Mouse (Mus musculus): ENCODE measurements around the gene Lnx2. TPM values are rescaled to one million over a fixed set of nuclear protein-coding genes. Genes with fewer than 3 reads are reported as not detected.

The Lnx2 gene
- polyA plus RNA-seq, 1 experiment = 44.9 TPM

DNA sequence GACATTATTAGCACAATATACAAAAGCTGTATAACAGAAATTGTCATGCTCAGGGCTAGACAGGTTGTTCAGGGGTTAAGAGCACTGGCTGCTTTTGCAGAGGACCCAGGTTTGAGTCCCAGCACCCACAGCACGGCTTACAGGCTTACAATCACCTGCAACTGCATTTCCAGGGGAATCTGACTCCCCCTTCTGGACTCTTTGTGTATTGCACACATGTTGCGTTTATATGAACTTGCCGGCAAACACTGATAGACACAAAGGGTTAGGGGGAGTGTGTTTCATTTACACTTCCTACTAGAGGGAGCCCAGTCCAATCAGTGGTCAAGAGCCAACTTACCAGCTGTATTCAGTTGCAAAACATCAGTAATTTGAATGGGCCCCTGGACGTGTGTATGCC, 75.1 kb downstream of the Lnx2 start:
- Histone ChIP-seq H3K4me1 (ENCODE audit: control insufficient read depth, insufficient read depth, insufficient read length, low read length) (no peaks in the 10 kb centered on the region), H3K36me3 (ENCODE audit: control insufficient read depth, insufficient read depth, low read length) (no peaks in the 10 kb centered on the region), H3K27me3 (ENCODE audit: control insufficient read depth, insufficient read depth, low read length) (no peaks in the 10 kb centered on the region), H3K4me3 (ENCODE audit: low read depth, low read length) (no peak overlapping the region), H3K27ac (ENCODE audit: insufficient read depth, low read depth, low read length) (no peak overlapping the region)
- WGBS = 77% methylated on average over 4 of the region's 4 CpGs
- no peak for TF ChIP-seq POLR2A (IDR thresholded peaks at IDR 0.05; ENCODE audit: low read depth, low read length)
- TF ChIP-seq CTCF (IDR thresholded peaks at IDR 0.05; ENCODE audit: extremely low read depth, insufficient read length, insufficient replicate concordance, low read depth, low read length) = no peak

DNA sequence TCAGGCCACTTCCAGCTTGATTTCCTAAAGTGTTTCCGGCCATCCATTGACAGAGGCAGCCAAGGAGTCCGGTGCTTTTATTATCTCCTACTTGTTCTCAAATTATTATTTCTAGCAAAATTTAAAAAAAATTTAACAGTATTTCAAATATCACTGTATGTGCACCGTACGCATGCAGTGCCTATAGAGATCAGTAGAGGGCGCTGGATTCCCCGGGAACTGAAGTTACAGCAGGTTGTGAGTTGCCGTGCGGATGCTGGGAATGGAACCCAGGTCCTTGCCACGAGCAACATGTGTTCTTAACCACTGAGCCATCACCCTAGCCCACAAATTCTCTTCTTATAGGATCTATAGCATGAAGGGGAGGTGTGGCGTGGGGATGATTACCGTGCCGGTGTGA, 77.6 kb downstream of the Lnx2 start:
- Histone ChIP-seq H3K36me3 (ENCODE audit: control insufficient read depth, insufficient read depth, low read length) (no peaks in the 10 kb centered on the region), H3K4me1 (ENCODE audit: control insufficient read depth, insufficient read depth, insufficient read length, low read length) (no peaks in the 10 kb centered on the region), H3K27ac (ENCODE audit: insufficient read depth, low read depth, low read length) (no peak overlapping the region), H3K4me3 (ENCODE audit: low read depth, low read length) (no peak overlapping the region), H3K27me3 (ENCODE audit: control insufficient read depth, insufficient read depth, low read length) (no peaks in the 10 kb centered on the region)
- TF ChIP-seq POLR2A (IDR thresholded peaks at IDR 0.05; ENCODE audit: low read depth, low read length) (no peak), CTCF (IDR thresholded peaks at IDR 0.05; ENCODE audit: extremely low read depth, insufficient read length, insufficient replicate concordance, low read depth, low read length) (no peak)
- 90% methylated on average over 12 of the region's 12 CpGs for WGBS

DNA sequence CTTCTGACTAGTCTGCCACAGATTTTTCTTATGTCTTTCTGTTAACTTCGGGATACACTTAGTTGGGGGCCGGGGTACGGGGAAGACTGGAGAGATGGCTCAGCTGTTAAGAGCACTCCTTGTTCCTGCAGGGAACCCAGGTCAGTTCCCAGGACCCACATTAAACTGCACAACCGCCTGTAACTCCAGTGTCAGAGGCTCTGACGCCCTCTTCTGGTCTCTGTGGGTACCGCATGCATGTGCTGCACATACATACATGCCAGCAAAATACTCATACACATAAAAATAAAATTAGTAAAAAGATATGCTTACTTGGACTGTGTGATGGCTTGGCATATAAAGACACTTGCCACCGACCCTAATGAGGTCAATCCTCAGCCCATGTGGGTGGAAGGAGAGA, 79.6 kb downstream of the Lnx2 start:
- TF ChIP-seq CTCF (IDR thresholded peaks at IDR 0.05; ENCODE audit: extremely low read depth, insufficient read length, insufficient replicate concordance, low read depth, low read length) = 0 out of 2 replicates have a peak, but pooled peaks have one; percentile 9
- TF ChIP-seq POLR2A (IDR thresholded peaks at IDR 0.05; ENCODE audit: low read depth, low read length) = no peak
- no peak overlapping the region for H3K4me3 ChIP-seq (ENCODE audit: low read depth, low read length)
- H3K4me1 ChIP-seq (ENCODE audit: control insufficient read depth, insufficient read depth, insufficient read length, low read length) = no peaks in the 10 kb centered on the region
- H3K27ac ChIP-seq (ENCODE audit: insufficient read depth, low read depth, low read length) = no peak overlapping the region
- no peaks in the 10 kb centered on the region for H3K27me3 ChIP-seq (ENCODE audit: control insufficient read depth, insufficient read depth, low read length)
- 85% methylated on average over 7 of the region's 7 CpGs for WGBS
- no peaks in the 10 kb centered on the region for H3K36me3 ChIP-seq (ENCODE audit: control insufficient read depth, insufficient read depth, low read length)

DNA sequence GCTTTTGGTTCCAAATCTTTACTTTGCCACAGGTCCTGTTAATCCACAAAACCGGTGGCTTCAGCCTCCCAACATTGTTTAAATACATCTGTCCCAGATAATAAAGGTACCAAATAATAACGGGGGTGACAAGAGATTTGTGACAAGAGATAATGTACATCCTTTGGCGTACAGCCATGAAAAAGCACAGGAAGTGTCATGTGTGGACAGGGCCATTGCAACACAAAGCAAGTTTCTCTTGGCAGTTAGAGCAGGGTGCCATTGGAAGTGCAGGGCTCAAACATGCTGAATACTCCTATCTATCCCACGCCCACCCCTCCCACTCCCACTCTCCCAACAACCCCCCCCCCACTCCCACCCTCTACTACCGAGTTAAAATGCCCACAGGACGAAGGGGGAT, 81.4 kb downstream of the Lnx2 start:
- Histone ChIP-seq H3K4me3 (ENCODE audit: low read depth, low read length) (no peak overlapping the region), H3K27me3 (ENCODE audit: control insufficient read depth, insufficient read depth, low read length) (no peaks in the 10 kb centered on the region), H3K27ac (ENCODE audit: insufficient read depth, low read depth, low read length) (no peak overlapping the region), H3K36me3 (ENCODE audit: control insufficient read depth, insufficient read depth, low read length) (no peaks in the 10 kb centered on the region), H3K4me1 (ENCODE audit: control insufficient read depth, insufficient read depth, insufficient read length, low read length) (no peaks in the 10 kb centered on the region)
- TF ChIP-seq CTCF (IDR thresholded peaks at IDR 0.05; ENCODE audit: extremely low read depth, insufficient read length, insufficient replicate concordance, low read depth, low read length) (no peak), POLR2A (IDR thresholded peaks at IDR 0.05; ENCODE audit: low read depth, low read length) (no peak)
- 52% methylated on average over 6 of the region's 6 CpGs for WGBS

DNA sequence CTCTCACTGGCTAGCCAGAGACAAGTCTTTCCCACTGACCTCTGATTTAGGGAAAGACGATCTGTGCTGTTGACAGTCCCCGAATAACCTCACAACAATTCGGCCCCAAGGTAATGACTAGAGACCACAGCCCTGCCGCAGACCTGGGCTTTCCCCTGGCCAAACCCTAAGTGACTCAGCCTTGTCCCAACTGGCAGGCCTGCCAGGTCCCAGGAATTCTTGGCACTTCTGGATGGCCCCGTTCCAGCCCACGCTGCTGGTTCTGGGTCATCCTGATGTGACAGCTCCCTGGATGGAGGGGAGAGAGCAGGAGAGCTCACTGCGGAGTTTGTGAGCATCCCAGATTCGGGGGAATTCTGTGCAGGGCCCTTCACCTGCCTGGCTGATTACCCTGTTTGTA, 82.9 kb downstream of the Lnx2 start:
- no peak for TF ChIP-seq POLR2A (IDR thresholded peaks at IDR 0.05; ENCODE audit: low read depth, low read length)
- no peak for TF ChIP-seq CTCF (IDR thresholded peaks at IDR 0.05; ENCODE audit: extremely low read depth, insufficient read length, insufficient replicate concordance, low read depth, low read length)
- H3K4me1 ChIP-seq (ENCODE audit: control insufficient read depth, insufficient read depth, insufficient read length, low read length) = no peaks in the 10 kb centered on the region
- H3K27ac ChIP-seq (ENCODE audit: insufficient read depth, low read depth, low read length) = no peak overlapping the region
- WGBS = 57% methylated on average over 8 of the region's 8 CpGs
- H3K4me3 ChIP-seq (ENCODE audit: low read depth, low read length) = no peak overlapping the region
- H3K27me3 ChIP-seq (ENCODE audit: control insufficient read depth, insufficient read depth, low read length) = no peaks in the 10 kb centered on the region
- no peaks in the 10 kb centered on the region for H3K36me3 ChIP-seq (ENCODE audit: control insufficient read depth, insufficient read depth, low read length)

DNA sequence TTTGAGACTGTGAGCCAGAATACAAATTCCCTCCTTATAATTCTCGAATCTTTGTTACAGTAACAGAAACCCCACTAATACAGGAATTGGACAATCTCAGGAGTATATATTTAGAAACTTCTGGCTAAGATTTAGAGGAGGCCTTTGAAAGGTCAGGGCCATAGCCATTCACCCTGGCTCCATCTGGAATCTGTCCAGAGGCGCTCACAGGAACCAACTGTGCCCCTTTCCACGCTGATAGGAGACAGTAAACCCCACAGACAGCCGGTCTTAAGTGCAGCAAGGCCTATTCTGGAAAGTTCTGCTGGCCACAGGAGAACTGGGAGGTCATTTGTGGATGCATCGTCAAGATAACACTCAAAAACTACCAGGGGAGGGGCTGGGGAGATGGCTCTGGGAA, 87.3 kb downstream of the Lnx2 start:
- WGBS = 67% methylated on average over 5 of the region's 5 CpGs
- no peaks in the 10 kb centered on the region for H3K36me3 ChIP-seq (ENCODE audit: control insufficient read depth, insufficient read depth, low read length)
- H3K4me1 ChIP-seq (ENCODE audit: control insufficient read depth, insufficient read depth, insufficient read length, low read length) = no peaks in the 10 kb centered on the region
- no peaks in the 10 kb centered on the region; the same call in 1 of the 2 replicates for H3K27me3 ChIP-seq (ENCODE audit: control insufficient read depth, insufficient read depth, low read length)
- no peak overlapping the region for H3K27ac ChIP-seq (ENCODE audit: insufficient read depth, low read depth, low read length)
- TF ChIP-seq POLR2A (IDR thresholded peaks at IDR 0.05; ENCODE audit: low read depth, low read length) (no peak), CTCF (IDR thresholded peaks at IDR 0.05; ENCODE audit: extremely low read depth, insufficient read length, insufficient replicate concordance, low read depth, low read length) (no peak)
- no peak overlapping the region for H3K4me3 ChIP-seq (ENCODE audit: low read depth, low read length)

GRCm38 (mm10) chr5:146987588-146987987, 88.8 kb downstream of the Lnx2 start:
- TF ChIP-seq CTCF (IDR thresholded peaks at IDR 0.05; ENCODE audit: extremely low read depth, insufficient read length, insufficient replicate concordance, low read depth, low read length) = no peak
- TF ChIP-seq POLR2A (IDR thresholded peaks at IDR 0.05; ENCODE audit: low read depth, low read length) = no peak
- Histone ChIP-seq H3K27me3 (ENCODE audit: control insufficient read depth, insufficient read depth, low read length) (no peaks in the 10 kb centered on the region; the same call in 1 of the 2 replicates), H3K27ac (ENCODE audit: insufficient read depth, low read depth, low read length) (no peak overlapping the region), H3K36me3 (ENCODE audit: control insufficient read depth, insufficient read depth, low read length) (no peaks in the 10 kb centered on the region), H3K4me3 (ENCODE audit: low read depth, low read length) (no peak overlapping the region), H3K4me1 (ENCODE audit: control insufficient read depth, insufficient read depth, insufficient read length, low read length) (no peaks in the 10 kb centered on the region)
- 83% methylated on average over 10 of the region's 10 CpGs for whole genome bisulfite sequencing
